Mouse (Mus musculus): ENCODE measurements around the gene Gm17545.
A peak's percentile ranks its signal among the peaks of the same experiment; 100 is the strongest.
"Not testable (repeated sequence)": the region's sequence is repeated elsewhere in the genome, so short reads cannot be mapped to it uniquely, and the experiment has no call there.

Gene Gm17545

GRCm38 (mm10) chr9:22453990-22454389 lies at the start of gene Gm17545:
Gene Gm17545, plus strand, starts transcription at chr9:22454290.
- DNase-seq (ENCODE audit: low spot score in 2 of 2): not testable (repeated sequence)

GRCm38 (mm10) chr9:22405414-22405813 lies 48.7 kb upstream of the Gm17545 start:
- DNase-seq (ENCODE audit: low spot score in 2 of 2): no peak

GRCm38 (mm10) chr9:22407633-22408032 lies 46.5 kb upstream of the Gm17545 start:
- DNase-seq (ENCODE audit: low spot score in 2 of 2): not testable (repeated sequence)

- peak in 1 of 2 experiments; percentile 22 for DNase-seq (ENCODE audit: low spot score in 2 of 2)
These were observed 45.7 kb upstream of the Gm17545 start for GRCm38 (mm10) chr9:22408344-22408743.

GRCm38 (mm10) chr9:22409501-22409900 lies 44.6 kb upstream of the Gm17545 start:
- DNase-seq (ENCODE audit: low spot score in 2 of 2): no peak

GRCm38 (mm10) chr9:22411002-22411857 lies 42.9 kb upstream of the Gm17545 start, which contains the start of gene 9530077C05Rik:
Gene 9530077C05Rik, plus strand, starts transcription at chr9:22411513.
- DNase-seq (ENCODE audit: low spot score in 2 of 2): peak; percentile 95 to 99

GRCm38 (mm10) chr9:22416187-22416586 lies 37.9 kb upstream of the Gm17545 start:
- DNase-seq (ENCODE audit: low spot score in 2 of 2): no peak

- DNase-seq (ENCODE audit: low spot score in 2 of 2): no peak
These were observed 36.5 kb upstream of the Gm17545 start for GRCm38 (mm10) chr9:22417547-22417946.

- no peak for DNase-seq (ENCODE audit: low spot score in 2 of 2)
These were observed 34.2 kb upstream of the Gm17545 start for GRCm38 (mm10) chr9:22419877-22420276.

- no peak for DNase-seq (ENCODE audit: low spot score in 2 of 2)
These were observed 33.6 kb upstream of the Gm17545 start for GRCm38 (mm10) chr9:22420491-22420890.

GRCm38 (mm10) chr9:22422559-22422958 lies 31.5 kb upstream of the Gm17545 start:
- no peak for DNase-seq (ENCODE audit: low spot score in 2 of 2)

GRCm38 (mm10) chr9:22423507-22423906 lies 30.6 kb upstream of the Gm17545 start:
- no peak for DNase-seq (ENCODE audit: low spot score in 2 of 2)

GRCm38 (mm10) chr9:22424196-22424595 lies 29.9 kb upstream of the Gm17545 start:
- DNase-seq (ENCODE audit: low spot score in 2 of 2): no peak

- no peak for DNase-seq (ENCODE audit: low spot score in 2 of 2)
These were observed 29.4 kb upstream of the Gm17545 start for GRCm38 (mm10) chr9:22424719-22425118.

GRCm38 (mm10) chr9:22428028-22428665 lies 25.9 kb upstream of the Gm17545 start:
- DNase-seq (ENCODE audit: low spot score in 2 of 2): no peak

GRCm38 (mm10) chr9:22428666-22429410 lies 25.3 kb upstream of the Gm17545 start:
- no peak for DNase-seq (ENCODE audit: low spot score in 2 of 2)

- no peak for DNase-seq (ENCODE audit: low spot score in 2 of 2)
These were observed 24.4 kb upstream of the Gm17545 start for GRCm38 (mm10) chr9:22429533-22430241.

- no peak for DNase-seq (ENCODE audit: low spot score in 2 of 2)
These were observed 23.7 kb upstream of the Gm17545 start for GRCm38 (mm10) chr9:22430315-22430840.

- DNase-seq (ENCODE audit: low spot score in 2 of 2): no peak
These were observed 20.9 kb upstream of the Gm17545 start for GRCm38 (mm10) chr9:22433221-22433620.

GRCm38 (mm10) chr9:22434101-22434500 lies 20.0 kb upstream of the Gm17545 start:
- DNase-seq (ENCODE audit: low spot score in 2 of 2): no peak

GRCm38 (mm10) chr9:22438826-22439225 lies 15.3 kb upstream of the Gm17545 start:
- DNase-seq (ENCODE audit: low spot score in 2 of 2): no peak
